ENCODE assay signal across 17 mouse cellular contexts in the genomic region with DNA sequence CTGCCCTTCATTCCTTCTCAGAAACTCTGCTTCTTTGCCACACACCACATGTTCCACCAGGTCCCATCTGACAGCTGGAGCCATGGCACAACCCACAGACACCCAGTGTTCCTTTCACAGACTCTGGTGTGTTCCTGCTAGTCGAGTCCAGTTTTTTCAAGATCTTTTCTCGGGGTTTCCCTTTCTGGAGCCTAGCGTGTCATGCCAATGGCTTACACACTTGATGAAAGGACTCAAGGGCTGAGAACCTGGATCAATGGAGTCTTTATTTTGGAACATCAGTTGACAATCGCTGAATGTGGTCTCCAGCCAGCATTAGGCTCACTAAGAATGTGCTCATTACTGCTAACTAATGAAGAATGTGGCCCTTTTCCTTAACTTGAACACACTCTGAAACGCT. TPM values are rescaled to one million over a fixed set of nuclear protein-coding genes. Genes with fewer than 3 reads are reported as not detected.
DNase-seq lines count a peak whose midpoint lies in the region; ATAC-seq and TF ChIP-seq lines count a peak whose summit lies in the region.
"Had no signal": no experiment of that assay in that cellular context is flagged by ENCODE, and none has a peak within 500 bp of the region (broad histone marks: within the 10 kb centered on the region; RNA-seq: fewer than 3 reads in every experiment).

No protein-coding gene starts in this region.

- no peak for TF ChIP-seq CTCF in layer of hippocampus, adult 2 months (conservative IDR thresholded peaks at IDR 0.05)

- H3K4me1 ChIP-seq in hindbrain, embryonic 15.5 days (replicated peaks) = no peaks in the 10 kb centered on the region
- H3K4me1 ChIP-seq in hindbrain, embryonic 14.5 days (replicated peaks; ENCODE audit: control insufficient read depth, insufficient read depth, low read length) = no peaks in the 10 kb centered on the region
- H3K4me1 ChIP-seq: heart, embryonic 12.5 days; limb, embryonic 10.5 days; liver, embryonic 13.5 days had no signal

- WGBS in hindbrain, embryonic 15.5 days = 73% methylated on average over 5 of the region's 5 CpGs
- 75% methylated on average over 5 of the region's 5 CpGs for WGBS in hindbrain, embryonic 14.5 days

- no peak overlapping the region for H3K4me2 ChIP-seq in hindbrain, embryonic 15.5 days
- no peak overlapping the region for H3K4me2 ChIP-seq in hindbrain, embryonic 14.5 days (replicated peaks)
- H3K4me2 ChIP-seq: heart, embryonic 12.5 days; liver, embryonic 13.5 days had no signal

- no peaks in the 10 kb centered on the region for H3K27me3 ChIP-seq in hindbrain, embryonic 15.5 days
- H3K27me3 ChIP-seq in hindbrain, embryonic 14.5 days (ENCODE audit: control insufficient read depth, insufficient read depth, low read length) = no peaks in the 10 kb centered on the region
- H3K27me3 ChIP-seq: heart, embryonic 12.5 days; liver, embryonic 13.5 days had no signal

- H3K36me3 ChIP-seq in hindbrain, embryonic 15.5 days = no peaks in the 10 kb centered on the region
- H3K36me3 ChIP-seq in hindbrain, embryonic 14.5 days (replicated peaks; ENCODE audit: control insufficient read depth, insufficient read depth) = no peaks in the 10 kb centered on the region
- H3K36me3 ChIP-seq: heart, embryonic 12.5 days; limb, embryonic 10.5 days; liver, embryonic 13.5 days had no signal

- intact Hi-C loops in left cerebral cortex, postnatal 36 days (cut with DNase I) = no loop called here

- no peaks in the 10 kb centered on the region for H3K9me3 ChIP-seq in hindbrain, embryonic 15.5 days
- no peaks in the 10 kb centered on the region for H3K9me3 ChIP-seq in hindbrain, embryonic 14.5 days (ENCODE audit: control insufficient read depth, low read length)
- H3K9me3 ChIP-seq: heart, embryonic 12.5 days; limb, embryonic 10.5 days; liver, embryonic 13.5 days had no signal

- H3K9ac ChIP-seq in hindbrain, embryonic 15.5 days = no peak overlapping the region
- H3K9ac ChIP-seq in hindbrain, embryonic 14.5 days = no peak overlapping the region
- H3K9ac ChIP-seq: heart, embryonic 12.5 days; liver, embryonic 13.5 days had no signal

- H3K27ac ChIP-seq in hindbrain, embryonic 15.5 days (replicated peaks) = no peak overlapping the region
- no peak overlapping the region for H3K27ac ChIP-seq in hindbrain, embryonic 14.5 days
- peak overlapping the region; percentile 78 for H3K27ac ChIP-seq in layer of hippocampus, adult 2 months
- H3K27ac ChIP-seq: limb, embryonic 10.5 days; liver, embryonic 13.5 days had no signal

- ATAC-seq in hindbrain, embryonic 15.5 days (ENCODE audit: low FRiP score, low read depth) = peak; percentile 34; the same call in 1 of the 2 replicates
- ATAC-seq in hindbrain, embryonic 14.5 days (ENCODE audit: low FRiP score) = no peak

- DNase-seq in hindbrain, embryonic 14.5 days (ENCODE audit: low spot score) = no peak
- peak; percentile 7 to 19 for DNase-seq in right cerebral cortex, postnatal 36 days (ENCODE audit: low spot score in 2 of 2)
- DNase-seq in right cerebral cortex, postnatal 4 days = no peak
- DNase-seq in layer of hippocampus, adult 2 months (ENCODE audit: low spot score in 2 of 2) = peak; percentile 18 to 47
- DNase-seq in left cerebral cortex, postnatal 36 days (ENCODE audit: low spot score in 2 of 2) = peak; percentile 9 to 10
- no peak for DNase-seq in adrenal gland, adult (ENCODE audit: inconsistent age in 2 of 2, low spot score in 1 of 2)
- no peak for DNase-seq in ovary, postnatal 36 days (ENCODE audit: low spot score)
- DNase-seq: B cell, adult 2 months; cerebellum, adult 18-20 months; kidney, adult 11 months; kidney, postnatal 14 days; liver, embryonic 13.5 days; lung, postnatal 10 days; retina, postnatal 1 day had no signal

- H3K4me3 ChIP-seq in hindbrain, embryonic 15.5 days = no peak overlapping the region
- no peak overlapping the region for H3K4me3 ChIP-seq in hindbrain, embryonic 14.5 days (replicated peaks; ENCODE audit: low read length)
- no peak overlapping the region for H3K4me3 ChIP-seq in layer of hippocampus, adult 2 months
- H3K4me3 ChIP-seq: heart, embryonic 12.5 days; limb, embryonic 10.5 days; liver, embryonic 13.5 days had no signal

RNA-seq across cellular contexts. Expression of gene Nupl2, which starts 37.7 kb away (rescaled TPM):
- 12.8 and 13.8 TPM in 2 replicates for polyA plus RNA-seq in hindbrain, embryonic 15.5 days (2015; fragmentation: Nextera tagmentation; extraction: Ambion mirVana)
- 13.7 and 16.0 TPM in 2 replicates for polyA plus RNA-seq in hindbrain, embryonic 14.5 days (2014; fragmentation: Nextera tagmentation; extraction: Ambion mirVana)
- total RNA-seq in layer of hippocampus, adult 2 months (2021) = 10 to 100 TPM; 10.7 to 11.7 TPM
- total RNA-seq in left cerebral cortex, postnatal 36 days (2021) = 10 to 100 TPM; 10.2 to 14.9 TPM

Comparison
In these comparisons a context has a peak if more than half of its experiments do, and no peak if none do; other contexts are left out.
1. DNase-seq: peak in right cerebral cortex, postnatal 36 days (2 of 2), layer of hippocampus, adult 2 months (2 of 2) and left cerebral cortex, postnatal 36 days (2 of 2); none in hindbrain, embryonic 14.5 days (single experiment), right cerebral cortex, postnatal 4 days (single experiment), adrenal gland, adult (0 of 2) and ovary, postnatal 36 days (single experiment).